In genomic region chr15:83349954-83350711, GRCm38 (mm10) we compare ENCODE assay signal across 8 mouse cellular contexts. TPM values are rescaled to one million over a fixed set of nuclear protein-coding genes. Genes with fewer than 3 reads are reported as not detected.
DNase-seq lines count a peak whose midpoint lies in the region; ATAC-seq and TF ChIP-seq lines count a peak whose summit lies in the region.

TSS of gene Arfgap3 (minus strand) at chr15:83350247.

- H3K4me3 ChIP-seq in ES-Bruce4 (ENCODE audit: low read depth, low read length): peak within 1 kb of the TSS; percentile 82
- H3K4me3 ChIP-seq in forebrain, embryonic 14.5 days (ENCODE audit: low read depth, low read length): peak within 1 kb of the TSS; percentile 84
- H3K4me3 ChIP-seq in neural tube, embryonic 15.5 days (replicated peaks): peak within 1 kb of the TSS; percentile 57

- DNase-seq in forebrain, embryonic 14.5 days (ENCODE audit: low spot score): peak; percentile 96
- peak; percentile 96 to 97 for DNase-seq in heart, postnatal 14 days
- peak; percentile 96 for DNase-seq in layer of hippocampus, adult 11-12 months (ENCODE audit: low spot score)
- peak; percentile 91 to 94 for DNase-seq in lung, adult 18-20 months
- DNase-seq in testis, postnatal 14 days (ENCODE audit: low spot score): peak; percentile 90

- 1% methylated on average over 58 of the region's 60 CpGs for WGBS in forebrain, embryonic 14.5 days
- WGBS in neural tube, embryonic 15.5 days: under 1% methylated on average over 58 of the region's 60 CpGs

- intact Hi-C loops in heart, postnatal 14 days (cut with DNase I): no loop called here

- no peaks in the 10 kb centered on the region for H3K4me1 ChIP-seq in ES-Bruce4 (ENCODE audit: control insufficient read depth, insufficient read depth, low read length)
- peaks cover 9% of the 10 kb centered on the region for H3K4me1 ChIP-seq in forebrain, embryonic 14.5 days (ENCODE audit: control insufficient read depth, insufficient read depth, low read length)
- H3K4me1 ChIP-seq in neural tube, embryonic 15.5 days: peaks cover 20% of the 10 kb centered on the region

- peak; percentile 78 for ATAC-seq in cerebellum, adult (ENCODE audit: insufficient number of reproducible peaks, low FRiP score, low TSS enrichment)
- ATAC-seq in forebrain, embryonic 14.5 days: peak; percentile 97
- peak; percentile 97 for ATAC-seq in neural tube, embryonic 15.5 days (ENCODE audit: low FRiP score)

- H3K4me2 ChIP-seq in forebrain, embryonic 14.5 days (ENCODE audit: low read length): peak within 1 kb of the TSS; percentile 84
- H3K4me2 ChIP-seq in neural tube, embryonic 15.5 days: peak within 1 kb of the TSS; percentile 88

- no peaks in the 10 kb centered on the region for H3K27me3 ChIP-seq in ES-Bruce4 (ENCODE audit: control insufficient read depth, insufficient read depth, low read length, poor library complexity, severe bottlenecking)
- H3K27me3 ChIP-seq in forebrain, embryonic 14.5 days (replicated peaks; ENCODE audit: control insufficient read depth, insufficient read depth, low read length): no peaks in the 10 kb centered on the region
- no peaks in the 10 kb centered on the region for H3K27me3 ChIP-seq in neural tube, embryonic 15.5 days (replicated peaks)

- H3K36me3 ChIP-seq in ES-Bruce4 (ENCODE audit: control insufficient read depth, insufficient read depth, low read length, poor library complexity, severe bottlenecking): no peaks in the 10 kb centered on the region
- H3K36me3 ChIP-seq in forebrain, embryonic 14.5 days (ENCODE audit: control insufficient read depth, insufficient read depth, low read length): no peaks in the 10 kb centered on the region
- 0 out of 2 replicates have a peak, but pooled peaks cover 3% of the 10 kb centered on the region for H3K36me3 ChIP-seq in neural tube, embryonic 15.5 days

- no peaks in the 10 kb centered on the region for H3K9me3 ChIP-seq in ES-Bruce4 (replicated peaks; ENCODE audit: control insufficient read depth, insufficient read depth, low read length, poor library complexity, severe bottlenecking)
- no peaks in the 10 kb centered on the region for H3K9me3 ChIP-seq in forebrain, embryonic 14.5 days (replicated peaks; ENCODE audit: control insufficient read depth, low read length)
- H3K9me3 ChIP-seq in neural tube, embryonic 15.5 days (replicated peaks): no peaks in the 10 kb centered on the region

- no peak for TF ChIP-seq EP300 in ES-Bruce4 (IDR thresholded peaks at IDR 0.05; ENCODE audit: insufficient read depth, low read depth, low read length)

- H3K27ac ChIP-seq in ES-Bruce4 (ENCODE audit: insufficient read depth, low read length): no peak within 1 kb of the TSS
- H3K27ac ChIP-seq in forebrain, embryonic 14.5 days (ENCODE audit: low read depth, low read length): peak within 1 kb of the TSS; percentile 52; the same call in 1 of the 2 replicates
- peak within 1 kb of the TSS; percentile 75 for H3K27ac ChIP-seq in neural tube, embryonic 15.5 days (replicated peaks)

- TF ChIP-seq CTCF in ES-Bruce4 (IDR thresholded peaks at IDR 0.05; ENCODE audit: low read depth, low read length): no peak

- H3K9ac ChIP-seq in ES-Bruce4 (ENCODE audit: low read depth, poor library complexity, severe bottlenecking): peak within 1 kb of the TSS; percentile 31
- peak within 1 kb of the TSS; percentile 84 for H3K9ac ChIP-seq in forebrain, embryonic 14.5 days (ENCODE audit: low read length)
- H3K9ac ChIP-seq in neural tube, embryonic 15.5 days (replicated peaks): peak within 1 kb of the TSS; percentile 64

- peak; percentile 21 for TF ChIP-seq POLR2A in ES-Bruce4 (IDR thresholded peaks at IDR 0.05; ENCODE audit: insufficient read depth, low read length)

RNA-seq across cellular contexts. Expression of gene Arfgap3, which starts in this region (rescaled TPM):
- polyA plus RNA-seq in ES-Bruce4 (2011; ENCODE audit: insufficient read depth, insufficient read length, low read depth, missing spikeins): 10.0 and 11.9 TPM in 2 replicates
- polyA plus RNA-seq in forebrain, embryonic 14.5 days (2014; fragmentation: Nextera tagmentation; extraction: Ambion mirVana): 40.0 and 45.4 TPM in 2 replicates
- 10 to 100 TPM; 11.6 to 14.5 TPM for total RNA-seq in heart, postnatal 14 days (2021)
- 37.0 and 39.6 TPM in 2 replicates for polyA plus RNA-seq in neural tube, embryonic 15.5 days (2015; fragmentation: Nextera tagmentation; extraction: Ambion mirVana)

Comparison
In these comparisons a context has a peak if more than half of its experiments do, and no peak if none do; other contexts are left out.
1. H3K9ac ChIP-seq: peak in every context shown above with its lines; median percentile 84 in forebrain, embryonic 14.5 days; 64 in neural tube, embryonic 15.5 days; 31 in ES-Bruce4.